Mouse (Mus musculus): Measurements from ENCODE around the gene Inip.
A peak's percentile ranks its signal among the peaks of the same experiment; 100 is the strongest.
"Not testable (repeated sequence)": the region's sequence is repeated elsewhere in the genome, so short reads cannot be mapped to it uniquely, and the experiment has no call there.

Inip gene

GRCm38 (mm10) chr4:59806879-59807195 is 5.4 kb upstream of the Inip start:
- DNase-seq = no peak

DNA sequence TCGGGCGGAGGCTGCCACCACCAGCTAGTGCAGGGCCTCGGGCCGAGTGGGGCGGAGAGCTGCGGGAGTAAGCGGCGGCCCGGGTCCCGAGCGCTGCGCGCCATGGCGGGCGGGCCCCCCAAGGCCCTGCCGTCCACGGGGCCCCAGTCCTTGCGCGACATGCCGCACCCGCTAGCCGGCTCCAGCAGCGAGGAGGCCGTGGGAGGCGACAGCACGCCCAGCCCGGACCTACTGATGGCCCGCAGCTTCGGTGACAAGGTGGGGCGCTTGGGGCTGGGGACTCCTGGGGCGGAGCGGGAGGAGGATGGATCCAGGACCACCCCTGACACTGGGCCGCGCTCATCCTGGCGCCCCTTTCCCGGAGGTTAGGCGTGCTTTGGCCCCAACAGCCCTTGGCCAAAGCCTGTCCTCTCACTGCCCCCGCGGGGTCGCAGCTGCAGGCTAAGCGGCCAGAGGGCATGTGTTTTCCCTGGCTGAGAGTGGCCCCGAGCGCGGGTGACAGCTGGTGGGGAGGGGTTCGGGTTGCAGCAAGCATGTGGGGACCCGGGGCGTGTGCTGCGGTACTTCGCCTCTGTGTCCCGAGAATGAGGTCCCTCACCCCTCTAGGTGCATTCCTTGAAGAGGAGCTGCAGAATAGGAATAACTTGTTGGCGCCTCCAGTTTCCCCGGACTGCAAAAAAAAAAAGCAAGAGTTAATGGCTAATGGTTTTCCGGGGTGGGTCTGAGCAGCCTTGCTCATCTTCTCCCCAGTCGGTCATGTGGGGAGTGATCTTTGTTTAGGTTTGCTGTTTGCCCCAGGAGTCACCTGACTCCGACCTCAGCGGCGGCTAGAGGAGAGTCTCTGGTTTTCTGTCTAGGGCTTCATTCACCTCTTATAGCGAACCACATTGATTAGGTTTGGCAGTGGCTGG is 4.8 kb upstream of the Inip start:
- DNase-seq = peak; percentile 64

DNA sequence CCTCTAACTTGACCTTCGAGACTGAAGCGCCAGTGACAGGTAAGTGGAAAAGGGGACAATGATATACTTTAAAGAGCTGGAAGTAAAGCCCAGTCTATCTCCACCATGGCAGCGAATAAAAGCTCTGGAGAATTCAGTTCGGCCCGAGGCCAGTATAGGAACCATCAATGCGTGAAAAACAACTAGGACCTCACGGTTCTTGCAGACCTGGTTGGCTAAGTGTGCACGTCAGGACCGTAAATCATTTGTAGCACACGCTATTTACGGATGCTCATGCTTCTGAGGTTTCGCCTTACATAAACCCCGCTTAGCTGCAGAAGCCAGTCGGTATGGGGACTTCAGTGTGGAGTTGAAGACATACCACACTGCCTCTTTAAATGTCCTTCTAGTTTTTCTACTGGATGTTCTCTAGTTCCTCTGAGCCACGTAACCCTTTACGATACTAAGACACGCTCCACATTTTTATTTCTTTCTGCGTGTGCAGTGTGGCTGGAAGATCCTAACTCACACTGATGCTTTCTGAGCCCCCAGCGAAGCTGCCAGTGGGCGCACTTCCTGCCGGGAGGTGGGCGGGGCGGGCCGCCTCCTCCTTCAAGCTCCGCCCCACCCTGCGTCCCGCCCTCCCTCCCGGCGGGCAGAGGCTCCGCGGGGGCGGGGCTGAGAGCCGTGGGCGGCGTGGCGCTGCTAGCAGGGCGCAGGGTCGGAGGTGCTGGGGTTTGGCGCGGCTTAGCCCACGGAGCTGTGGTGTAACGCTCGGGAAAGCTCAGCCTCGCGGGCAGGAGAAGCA is 4.0 kb upstream of the Inip start, which contains the start of gene Snx30:
Snx30 (plus strand) TSS at position 660 of the 787 bp plus-strand sequence.
- DNase-seq = peak; percentile 90

DNA sequence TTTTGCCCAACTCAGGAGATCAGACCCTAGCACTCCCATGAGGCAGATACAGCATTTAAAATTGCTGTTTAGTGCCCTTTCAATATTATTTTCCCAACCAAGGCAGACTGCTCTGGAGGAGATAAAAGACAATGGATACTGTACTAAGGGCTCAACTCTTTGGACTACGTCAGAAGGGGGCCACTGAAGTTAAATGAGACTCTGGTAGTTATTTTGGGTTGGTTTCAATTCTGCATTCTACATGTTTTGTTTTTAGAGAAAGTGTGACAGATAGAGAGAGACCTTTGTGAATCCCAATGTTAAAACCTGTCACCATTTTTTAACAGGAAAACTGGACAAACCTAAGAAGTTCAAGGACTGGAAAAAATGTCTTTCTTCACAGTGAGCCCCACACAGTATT is 3.4 kb upstream of the Inip start:
- no peak for DNase-seq

- no peak for DNase-seq
Measured at GRCm38 (mm10) chr4:59803358-59803757, 2.0 kb upstream of the Inip start.

GRCm38 (mm10) chr4:59802792-59803191 is 1.4 kb upstream of the Inip start:
- no peak for DNase-seq

DNA sequence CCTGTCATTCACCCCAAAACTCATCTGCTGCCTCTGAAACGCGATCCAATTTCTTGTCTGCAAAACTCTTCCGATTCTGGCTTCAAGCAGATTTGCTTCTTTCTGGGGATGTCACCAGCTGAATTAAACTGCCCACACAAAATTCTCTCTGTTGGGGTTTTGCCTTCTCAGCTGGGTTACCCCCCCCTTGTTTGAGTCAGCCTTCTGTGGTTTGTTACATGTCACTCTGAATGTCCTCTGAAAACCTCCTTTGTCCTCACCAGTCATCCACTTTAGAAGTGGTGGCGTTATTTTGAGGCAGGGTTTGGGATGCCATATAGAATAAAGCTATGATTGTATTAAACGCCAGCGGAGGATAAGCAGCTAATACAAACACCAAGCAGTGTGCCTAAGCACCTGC is 718 bp upstream of the Inip start:
- no peak for DNase-seq

- DNase-seq = no peak
Measured at GRCm38 (mm10) chr4:59800181-59800580, 1.2 kb downstream of the Inip start.

GRCm38 (mm10) chr4:59795788-59796455 is 5.5 kb downstream of the Inip start:
- no peak for DNase-seq

DNA sequence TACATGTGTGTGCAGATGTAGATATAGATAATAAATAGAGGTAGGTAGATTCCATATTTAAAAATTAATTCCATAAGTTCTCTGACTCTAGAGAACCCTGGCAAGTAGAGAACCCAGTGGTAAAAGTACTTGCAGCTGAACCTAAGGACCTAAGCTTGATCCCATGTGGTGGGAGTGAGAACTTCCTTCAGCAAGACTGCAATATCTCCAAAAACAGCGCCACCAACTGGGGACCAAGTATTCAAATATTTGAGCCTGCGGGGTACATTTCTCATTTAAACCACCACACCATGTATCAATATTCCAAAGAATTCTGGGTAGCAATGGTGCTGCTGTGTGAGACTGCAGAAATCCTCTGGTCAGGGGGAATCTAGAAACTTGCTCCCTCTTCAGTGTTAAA is 7.3 kb downstream of the Inip start:
- DNase-seq = no peak

GRCm38 (mm10) chr4:59793626-59794025 is 7.8 kb downstream of the Inip start:
- DNase-seq = not testable (repeated sequence)

- no peak for DNase-seq
Measured at GRCm38 (mm10) chr4:59789015-59789414, 12.4 kb downstream of the Inip start.

DNA sequence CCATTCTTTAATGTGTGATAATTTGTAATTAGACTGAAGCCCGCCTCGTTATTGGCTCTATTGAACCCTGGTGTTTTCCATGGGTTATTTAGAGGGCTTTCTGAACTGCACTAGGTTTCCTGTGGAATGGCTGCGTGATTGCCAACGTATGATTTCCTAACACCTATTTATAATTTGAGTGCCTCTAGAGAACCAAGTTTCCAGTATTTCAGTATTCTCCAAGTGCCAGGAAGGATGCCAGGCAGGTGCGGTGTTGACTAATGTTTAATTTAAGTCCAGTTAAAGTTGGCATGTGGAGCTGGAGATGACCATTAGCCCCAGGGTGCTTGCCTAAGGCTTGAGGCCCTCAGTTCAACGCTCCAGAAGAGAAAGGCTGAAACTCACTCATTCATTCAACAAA is 14.3 kb downstream of the Inip start:
- DNase-seq = no peak

GRCm38 (mm10) chr4:59786661-59787060 is 14.7 kb downstream of the Inip start:
- DNase-seq = peak; percentile 71

- no peak for DNase-seq
Measured at GRCm38 (mm10) chr4:59785412-59785811, 16.0 kb downstream of the Inip start.

DNA sequence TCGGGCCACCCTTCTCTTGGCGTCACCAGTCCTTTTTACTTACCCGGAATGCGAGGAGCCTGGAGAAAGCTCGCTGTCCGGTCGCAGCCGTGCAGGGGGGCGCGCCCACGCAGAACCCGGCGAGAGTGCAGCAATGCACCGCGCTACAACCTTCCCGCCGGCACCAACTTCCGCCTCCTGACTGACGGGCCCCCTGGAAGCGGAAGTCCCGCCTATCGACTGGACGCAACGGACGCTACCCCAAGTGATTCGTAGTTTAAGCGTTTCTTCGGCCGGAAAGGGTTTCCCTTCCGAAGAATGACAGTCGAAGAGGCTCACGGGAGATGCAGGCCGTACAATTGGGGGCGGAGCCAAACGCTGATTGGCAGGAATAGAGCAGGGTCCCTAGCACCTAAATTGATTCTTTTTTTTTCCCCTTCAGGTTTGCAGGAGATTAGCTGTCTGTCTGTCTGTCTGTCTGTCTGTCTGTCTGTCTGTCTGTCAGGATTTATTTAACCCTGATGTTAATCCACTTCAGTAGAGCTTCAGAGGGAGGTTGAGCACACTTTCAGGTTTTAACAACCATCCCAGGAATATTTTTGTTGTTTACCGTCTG is 17.6 kb downstream of the Inip start:
- DNase-seq = peak; percentile 94

DNA sequence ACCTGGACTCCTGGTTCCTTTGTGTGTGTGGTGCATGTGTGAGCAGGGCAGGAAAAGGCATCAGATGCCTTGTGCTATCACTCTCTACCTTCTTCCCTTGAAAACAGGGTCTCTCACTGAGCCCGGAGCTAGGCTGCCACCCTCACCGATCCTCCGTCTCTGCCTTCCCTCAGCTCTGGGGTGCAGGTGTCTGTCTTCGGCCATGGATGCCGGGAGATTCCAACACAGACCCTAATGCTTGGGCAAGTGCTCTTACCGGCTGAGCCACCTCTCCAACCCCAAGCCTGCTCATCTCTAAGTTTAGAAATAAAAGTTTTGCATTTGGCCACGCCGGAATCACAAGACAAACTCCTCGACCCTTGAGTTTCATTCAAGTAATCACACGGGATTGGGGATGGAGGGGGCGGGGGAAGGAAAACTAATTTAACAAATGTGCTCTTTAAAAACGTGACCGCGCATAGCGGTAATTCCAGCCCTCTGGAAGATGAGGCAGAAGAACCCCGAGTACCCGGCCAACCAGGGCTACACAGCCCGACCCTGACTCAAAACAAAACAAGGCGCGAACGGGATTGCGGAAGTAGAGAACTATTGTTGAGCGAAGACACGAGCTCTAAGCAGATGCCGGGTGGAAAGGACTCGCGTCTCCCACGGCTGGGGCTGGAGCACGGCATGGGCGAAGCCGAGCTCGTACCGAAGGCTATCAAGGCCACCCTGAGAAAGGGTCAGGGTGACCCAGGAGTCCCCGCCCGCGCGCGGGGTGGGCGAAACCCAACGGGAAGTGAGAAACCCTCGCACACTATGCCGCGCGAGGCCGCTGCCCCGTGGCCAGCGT is 18.3 kb downstream of the Inip start:
- no peak for DNase-seq

DNA sequence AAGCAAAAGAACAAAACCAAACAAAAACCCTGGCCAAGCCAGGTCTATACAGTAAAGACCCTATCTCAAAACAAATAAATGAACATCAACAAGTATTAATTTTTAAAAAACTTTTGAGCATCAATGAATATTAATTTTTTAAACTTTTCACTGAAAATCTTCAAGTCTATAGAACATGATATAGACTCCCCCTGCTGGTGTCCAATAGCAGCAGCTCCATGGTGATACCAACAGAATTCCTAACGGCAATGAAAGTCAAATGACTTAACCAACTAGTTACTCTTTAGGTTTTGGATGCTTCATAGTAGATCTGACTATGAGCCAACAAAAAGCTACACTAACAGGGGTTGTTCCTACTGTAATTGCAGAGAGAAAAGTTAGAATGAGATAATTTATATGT is 20.8 kb downstream of the Inip start:
- no peak for DNase-seq

DNA sequence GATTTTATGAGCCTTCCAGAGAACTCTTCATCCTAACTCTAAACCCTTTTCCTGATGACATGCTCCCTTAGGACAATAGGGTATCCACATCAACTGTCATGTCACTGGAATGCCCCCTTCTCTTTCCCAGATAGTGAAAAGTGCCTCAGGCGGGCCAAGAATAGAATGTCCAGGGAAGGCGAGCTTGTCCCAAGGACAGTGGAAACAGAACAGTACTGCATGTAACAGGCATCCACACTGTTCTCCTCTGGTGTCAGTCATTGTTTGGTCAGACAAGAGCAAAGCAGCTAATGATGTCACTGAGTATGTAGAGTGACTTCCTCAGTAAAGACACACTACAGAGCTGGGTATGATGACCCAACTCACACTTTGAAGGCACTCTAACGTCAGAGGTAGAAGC is 23.6 kb downstream of the Inip start:
- no peak for DNase-seq

GRCm38 (mm10) chr4:59772171-59772879 is 29.1 kb downstream of the Inip start:
- DNase-seq = no peak

DNA sequence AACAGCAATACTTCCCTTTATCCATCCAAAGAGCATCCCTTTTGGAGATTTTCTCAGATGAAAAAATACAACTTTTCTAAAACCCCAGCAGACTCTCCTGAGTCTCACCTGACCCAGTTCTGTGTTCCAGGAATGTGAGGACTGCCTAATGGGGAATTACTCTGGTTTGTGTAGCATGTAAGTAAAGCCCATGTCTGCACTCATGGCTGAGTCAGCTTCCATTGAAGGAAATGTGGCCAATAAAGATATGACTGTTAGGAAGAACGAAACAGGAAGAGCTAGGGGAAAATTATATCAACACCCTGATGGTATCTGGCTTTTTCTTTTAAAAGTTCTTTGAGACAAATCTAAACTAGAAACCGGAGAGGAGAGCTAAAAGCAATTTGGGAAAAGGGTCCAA is 33.7 kb downstream of the Inip start:
- no peak for DNase-seq

Data from cerebellum, adult 11 months (tissue).